Comparison of ENCODE assay signal across 9 mouse cellular contexts in the genomic region with DNA sequence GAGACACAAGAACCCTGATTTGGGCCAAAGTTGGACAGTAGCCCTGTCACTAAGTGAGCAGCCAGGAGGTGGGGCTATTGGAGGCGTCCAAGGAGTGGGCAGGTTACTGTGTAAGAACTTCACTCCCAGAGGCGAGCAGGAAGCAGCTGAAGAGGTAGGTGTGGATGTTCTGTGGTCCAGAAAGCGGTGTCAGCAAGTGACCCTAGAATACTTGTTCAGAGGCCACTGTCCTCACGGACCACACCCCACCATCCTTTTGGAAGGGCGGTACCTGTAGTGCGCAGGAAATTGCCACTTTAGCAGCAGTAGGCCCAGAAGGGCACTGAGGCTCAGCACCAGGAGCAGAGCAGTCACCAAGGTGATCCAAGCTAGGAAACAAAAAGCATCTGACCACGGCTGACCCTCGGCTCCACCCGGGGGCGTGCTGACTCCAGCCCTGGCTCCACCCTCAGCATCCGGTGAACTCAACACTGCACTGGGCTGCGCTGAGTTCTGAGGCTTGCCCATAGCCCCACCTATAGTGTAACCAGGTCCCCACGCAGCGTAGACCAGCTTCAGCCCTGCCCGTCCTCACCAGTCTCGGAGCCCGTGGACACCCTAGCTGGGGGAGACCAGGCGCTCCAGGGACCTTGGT. TPM values are rescaled to one million over a fixed set of nuclear protein-coding genes. Genes with fewer than 3 reads are reported as not detected.
DNase-seq lines count a peak whose midpoint lies in the region; ATAC-seq and TF ChIP-seq lines count a peak whose summit lies in the region.
"Had no signal": no experiment of that assay in that cellular context is flagged by ENCODE, and none has a peak within 500 bp of the region (broad histone marks: within the 10 kb centered on the region; RNA-seq: fewer than 3 reads in every experiment).

No protein-coding gene starts in this region.

- peak; percentile 45 for ATAC-seq in frontal cortex, adult (ENCODE audit: low TSS enrichment)
- peak; percentile 69 for ATAC-seq in embryonic facial prominence, embryonic 15.5 days (ENCODE audit: insufficient number of reproducible peaks, low FRiP score, low TSS enrichment, low read depth)
- ATAC-seq in heart, postnatal 0 days (ENCODE audit: insufficient read depth, low read depth) = peak; percentile 70

- peaks cover 15% of the 10 kb centered on the region; the same call in 1 of the 2 replicates for H3K4me1 ChIP-seq in embryonic facial prominence, embryonic 15.5 days
- peaks cover 12% of the 10 kb centered on the region; the same call in 1 of the 2 replicates for H3K4me1 ChIP-seq in heart, postnatal 0 days (ENCODE audit: control insufficient read depth, insufficient read depth)

- no peaks in the 10 kb centered on the region for H3K9me3 ChIP-seq in embryonic facial prominence, embryonic 15.5 days (replicated peaks)
- no peaks in the 10 kb centered on the region for H3K9me3 ChIP-seq in heart, postnatal 0 days (replicated peaks; ENCODE audit: control insufficient read depth, low read length)

- no peak for TF ChIP-seq EP300 in heart, postnatal 0 days (IDR thresholded peaks at IDR 0.05; ENCODE audit: low read depth)

- no peak for TF ChIP-seq CTCF in heart, postnatal 0 days (IDR thresholded peaks at IDR 0.05; ENCODE audit: low read depth)

- H3K4me2 ChIP-seq in embryonic facial prominence, embryonic 15.5 days (replicated peaks) = peak overlapping the region; percentile 75
- H3K4me2 ChIP-seq in heart, postnatal 0 days (ENCODE audit: low read depth, low read length) = peak overlapping the region; percentile 64

- 0 out of 2 replicates have a peak overlapping the region, but pooled peaks have one; percentile 45 for H3K27ac ChIP-seq in embryonic facial prominence, embryonic 15.5 days (replicated peaks)
- H3K27ac ChIP-seq in heart, postnatal 0 days (ENCODE audit: low read depth) = no peak overlapping the region

- WGBS in embryonic facial prominence, embryonic 15.5 days = 17% methylated on average over 18 of the region's 18 CpGs
- 28% methylated on average over 18 of the region's 18 CpGs for WGBS in heart, postnatal 0 days

- peak overlapping the region; percentile 43 for H3K4me3 ChIP-seq in embryonic facial prominence, embryonic 15.5 days (replicated peaks)
- peak overlapping the region; percentile 42 for H3K4me3 ChIP-seq in heart, postnatal 0 days (ENCODE audit: low read depth, low read length)

- H3K27me3 ChIP-seq in embryonic facial prominence, embryonic 15.5 days = no peaks in the 10 kb centered on the region
- no peaks in the 10 kb centered on the region for H3K27me3 ChIP-seq in heart, postnatal 0 days (ENCODE audit: control insufficient read depth, insufficient read depth, low read length)

- peak overlapping the region; percentile 26; the same call in 1 of the 2 replicates for H3K9ac ChIP-seq in embryonic facial prominence, embryonic 15.5 days
- 0 out of 2 replicates have a peak overlapping the region, but pooled peaks have one; percentile 35 for H3K9ac ChIP-seq in heart, postnatal 0 days (replicated peaks; ENCODE audit: low read depth, low read length)

- no peaks in the 10 kb centered on the region for H3K36me3 ChIP-seq in embryonic facial prominence, embryonic 15.5 days
- H3K36me3 ChIP-seq in heart, postnatal 0 days (replicated peaks; ENCODE audit: control insufficient read depth, insufficient read depth, low read length) = no peaks in the 10 kb centered on the region

- DNase-seq in frontal cortex, postnatal 10 days (ENCODE audit: low spot score in 2 of 2) = no peak
- DNase-seq in heart, postnatal 0 days (ENCODE audit: low spot score) = no peak
- DNase-seq in kidney, postnatal 14 days = peak; percentile 73
- peak; percentile 52 for DNase-seq in mesoderm, embryonic 11.5 days (ENCODE audit: low read depth, low spot score)
- peak; percentile 58 for DNase-seq in urinary bladder, postnatal 14 days (ENCODE audit: low spot score)
- no peak for DNase-seq in spleen, adult 18-20 months

RNA-seq across cellular contexts. Expression of gene Cdc20, which starts 8.7 kb away (rescaled TPM):
- polyA plus RNA-seq in embryonic facial prominence, embryonic 15.5 days (2015; fragmentation: Nextera tagmentation; extraction: Ambion mirVana) = 178 and 183 TPM in 2 replicates
- total RNA-seq in heart, postnatal 0 days (2014; rRNA removed; ENCODE audit: low replicate concordance) = 78.4 and 155 TPM in 2 replicates
- polyA plus RNA-seq in heart, postnatal 0 days (2015; fragmentation: Nextera tagmentation; extraction: Ambion mirVana) = 57.5 and 57.8 TPM in 2 replicates

RNA-seq across cellular contexts. Expression of gene Mpl, which starts 11.4 kb away (rescaled TPM):
- polyA plus RNA-seq in embryonic facial prominence, embryonic 15.5 days (2015; fragmentation: Nextera tagmentation; extraction: Ambion mirVana) = 0.25 and 0.26 TPM in 2 replicates
- 1.5 and 2.2 TPM in 2 replicates for total RNA-seq in heart, postnatal 0 days (2014; rRNA removed; ENCODE audit: low replicate concordance)
- polyA plus RNA-seq in heart, postnatal 0 days (2015; fragmentation: Nextera tagmentation; extraction: Ambion mirVana) = 0.41 and 0.51 TPM in 2 replicates
- total RNA-seq: gastrocnemius, postnatal 36 days had no signal

RNA-seq across cellular contexts. Expression of gene Elovl1, which starts 18.0 kb away (rescaled TPM):
- 160 and 179 TPM in 2 replicates for polyA plus RNA-seq in embryonic facial prominence, embryonic 15.5 days (2015; fragmentation: Nextera tagmentation; extraction: Ambion mirVana)
- total RNA-seq in heart, postnatal 0 days (2014; rRNA removed; ENCODE audit: low replicate concordance) = 44.4 and 74.3 TPM in 2 replicates
- 49.8 and 49.9 TPM in 2 replicates for polyA plus RNA-seq in heart, postnatal 0 days (2015; fragmentation: Nextera tagmentation; extraction: Ambion mirVana)

RNA-seq across cellular contexts. Expression of gene Med8, which starts 36.8 kb away (rescaled TPM):
- 102 and 106 TPM in 2 replicates for polyA plus RNA-seq in embryonic facial prominence, embryonic 15.5 days (2015; fragmentation: Nextera tagmentation; extraction: Ambion mirVana)
- total RNA-seq in heart, postnatal 0 days (2014; rRNA removed; ENCODE audit: low replicate concordance) = 17.3 and 40.2 TPM in 2 replicates
- 56.2 and 58.8 TPM in 2 replicates for polyA plus RNA-seq in heart, postnatal 0 days (2015; fragmentation: Nextera tagmentation; extraction: Ambion mirVana)

RNA-seq across cellular contexts. Expression of gene Szt2, which starts 36.8 kb away (rescaled TPM):
- polyA plus RNA-seq in embryonic facial prominence, embryonic 15.5 days (2015; fragmentation: Nextera tagmentation; extraction: Ambion mirVana) = 7.5 and 7.6 TPM in 2 replicates
- 15.4 and 23.5 TPM in 2 replicates for total RNA-seq in heart, postnatal 0 days (2014; rRNA removed; ENCODE audit: low replicate concordance)
- 2.0 and 2.3 TPM in 2 replicates for polyA plus RNA-seq in heart, postnatal 0 days (2015; fragmentation: Nextera tagmentation; extraction: Ambion mirVana)

Comparison
In these comparisons a context has a peak if more than half of its experiments do, and no peak if none do; other contexts are left out.
1. DNase-seq: peak in kidney, postnatal 14 days (single experiment), mesoderm, embryonic 11.5 days (single experiment) and urinary bladder, postnatal 14 days (single experiment); none in frontal cortex, postnatal 10 days (0 of 2), heart, postnatal 0 days (single experiment) and spleen, adult 18-20 months (0 of 2).
2. Peak in every context shown above with its lines, with median percentiles within 50 percentile points of each other: ATAC-seq.